Mouse (Mus musculus) CH12.LX (cell line): ENCODE data around the gene Gm15013.

Experiments used
- CHD2 ChIP-seq: IDR thresholded peaks from 2 replicates; pipeline ENCODE4 v1.6.1; 2011; ENCODE audit warnings: low read length, improper control_type of control experiment
- CTCF ChIP-seq, 2 experiments: IDR thresholded peaks in 1 of 2; conservative IDR thresholded peaks in 1 of 2; 2 replicates each; pipeline ENCODE4 v1.5.1; 2011 to 2012; ENCODE audit warnings: low read depth in 2 of 2, low read length in 2 of 2, improper control_type of control experiment in 1 of 2, inconsistent platforms in 1 of 2, mild to moderate bottlenecking in 1 of 2, moderate library complexity in 1 of 2
- POLR2A ChIP-seq: IDR thresholded peaks from 2 replicates; pipeline ENCODE4 v1.6.1; 2011; ENCODE audit warnings: low read depth, mild to moderate bottlenecking, improper control_type of control experiment, low read length
- TBP ChIP-seq: conservative IDR thresholded peaks from 2 replicates; pipeline ENCODE4 v1.6.1; 2011; ENCODE audit warnings: low read depth, low read length, improper control_type of control experiment
- TCF12 ChIP-seq: IDR thresholded peaks from 2 replicates; pipeline ENCODE4 v1.6.1; 2014; ENCODE audit warnings: low read depth, mild to moderate bottlenecking, inconsistent platforms, low read length, improper control_type of control experiment

DNA sequence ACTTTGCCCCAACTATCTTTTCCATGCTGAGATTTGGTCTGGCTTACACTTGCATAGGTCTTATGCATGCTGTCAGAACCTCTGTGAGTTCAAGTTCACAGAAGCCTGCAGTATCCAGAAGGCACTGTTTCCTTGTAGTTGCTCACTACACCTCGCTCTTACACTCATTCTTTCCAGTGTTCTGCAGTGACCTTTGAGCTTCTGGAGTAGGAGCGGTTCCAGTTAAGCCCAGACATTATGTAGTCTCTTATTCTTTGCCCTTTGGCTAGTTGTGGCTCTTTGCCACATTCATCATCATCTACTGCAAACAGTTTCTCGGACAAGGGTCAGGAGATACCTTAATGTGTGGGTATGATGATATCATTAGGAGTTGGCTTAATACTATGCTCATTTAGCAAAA, 16.3 kb upstream of the Gm15013 start:
- TF ChIP-seq CTCF (conservative IDR thresholded peaks at IDR 0.05 in 1 of 2, IDR thresholded peaks at IDR 0.05 in 1 of 2; ENCODE audit: low read depth in 2 of 2, low read length in 2 of 2) (no peak), TBP (no peak), POLR2A (no peak), CHD2 (no peak), TCF12 (no peak)
